Mouse (Mus musculus) skeletal muscle tissue, adult 2 months (tissue): Measurements from ENCODE around the gene Wiz.

Source experiments
- DNase-seq: peaks from one replicate; pipeline ENCODE4 v3.0.0-alpha.2; 2012; ENCODE audit warnings: low read depth, low spot score

Wiz gene

DNA sequence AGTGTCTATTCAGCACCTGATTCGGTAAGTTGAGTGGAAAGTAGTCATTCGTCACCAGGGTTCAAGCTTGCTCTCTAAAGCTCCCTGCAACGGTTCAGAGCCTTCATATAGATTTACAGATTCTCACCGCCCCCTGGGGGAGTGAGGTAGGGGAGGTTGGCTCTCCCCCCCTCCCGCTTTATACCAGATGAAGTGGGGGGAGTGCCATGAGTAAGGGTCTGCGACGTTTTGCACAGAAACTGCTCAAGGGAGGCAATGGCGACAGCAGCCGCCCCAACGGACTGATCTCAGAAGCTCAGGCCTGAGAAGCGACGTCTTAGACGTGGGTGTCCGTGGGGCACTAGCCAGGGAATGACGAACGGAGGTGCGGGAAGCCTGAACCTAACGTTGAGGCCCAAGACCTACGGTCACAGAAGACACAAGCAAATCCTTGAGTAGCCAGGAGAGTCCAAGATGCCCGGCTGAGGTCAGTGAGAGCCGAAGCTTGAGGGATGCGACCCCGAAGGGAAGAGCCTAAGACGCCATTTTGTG, 39.3 kb downstream of the Wiz start:
- DNase-seq = no peak

DNA sequence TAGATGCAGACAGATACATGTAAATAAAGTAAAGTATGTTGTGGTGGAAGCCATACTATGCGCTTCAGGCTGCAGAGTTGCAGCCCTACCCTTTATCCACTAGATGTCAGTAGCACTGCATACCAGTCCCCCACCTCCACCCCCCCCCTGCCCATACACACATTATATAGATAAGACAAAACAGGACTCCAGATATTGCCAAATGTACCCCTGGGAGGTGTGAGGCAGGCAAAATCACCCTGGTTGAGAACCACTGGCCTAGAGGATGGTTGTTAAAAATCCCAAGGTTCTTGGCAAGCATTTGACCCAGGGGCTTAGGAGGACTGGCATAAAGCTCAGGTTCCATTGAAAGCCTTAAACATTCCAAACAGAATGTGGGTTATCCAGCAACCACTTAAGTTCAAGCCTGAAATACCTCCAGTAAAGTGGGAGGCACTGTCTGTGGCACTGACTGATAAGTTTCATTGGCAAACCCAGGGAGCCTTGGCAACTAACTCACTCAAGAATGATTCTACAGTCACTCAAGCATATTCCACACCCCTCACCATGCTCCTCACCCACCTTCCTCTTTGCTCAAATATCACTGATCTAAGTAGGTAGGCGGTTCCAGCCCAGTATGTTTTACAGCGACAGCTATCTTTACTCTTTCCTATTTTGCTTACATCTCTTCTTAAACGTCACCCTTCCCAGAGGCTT, 40.1 kb downstream of the Wiz start:
- no peak for DNase-seq

DNA sequence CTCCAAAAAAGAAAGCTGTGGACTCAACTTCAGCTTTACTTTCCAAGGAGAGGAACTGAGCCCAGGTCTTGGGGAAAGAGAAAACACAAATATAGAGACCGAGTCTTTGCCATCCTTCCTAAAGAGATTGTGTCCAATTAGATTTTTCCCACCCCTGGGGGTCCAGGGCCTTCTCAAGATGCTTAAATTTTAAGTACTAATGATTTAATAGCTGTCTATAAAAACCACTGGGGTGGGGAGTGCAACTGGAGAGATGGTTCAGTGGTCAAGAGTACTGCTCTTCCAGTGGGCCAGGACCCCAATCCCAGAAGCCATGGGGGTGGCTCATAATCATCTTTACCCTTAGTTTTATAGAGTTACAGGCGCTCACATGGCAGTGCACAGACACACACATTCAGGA, 40.8 kb downstream of the Wiz start:
- no peak for DNase-seq

DNA sequence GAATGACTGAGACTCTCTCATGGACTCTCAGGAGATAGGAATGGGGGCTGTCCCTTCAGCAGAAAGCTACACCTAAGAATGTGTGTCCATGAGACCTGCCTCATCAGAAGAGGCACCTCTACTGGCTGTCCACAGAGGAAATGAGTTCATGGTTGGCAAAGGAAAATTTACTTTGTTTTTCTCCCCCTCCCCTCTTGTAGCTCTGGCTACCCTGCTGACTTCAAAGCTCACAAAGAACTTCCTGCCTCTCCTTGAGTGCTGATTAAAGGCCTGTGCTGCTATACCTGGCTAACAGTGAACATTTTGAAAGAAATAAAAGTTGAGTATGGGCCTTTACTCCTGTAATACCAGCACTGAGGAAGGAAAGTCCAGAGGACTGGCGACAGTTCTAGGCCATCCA, 48.1 kb downstream of the Wiz start:
- no peak for DNase-seq

DNA sequence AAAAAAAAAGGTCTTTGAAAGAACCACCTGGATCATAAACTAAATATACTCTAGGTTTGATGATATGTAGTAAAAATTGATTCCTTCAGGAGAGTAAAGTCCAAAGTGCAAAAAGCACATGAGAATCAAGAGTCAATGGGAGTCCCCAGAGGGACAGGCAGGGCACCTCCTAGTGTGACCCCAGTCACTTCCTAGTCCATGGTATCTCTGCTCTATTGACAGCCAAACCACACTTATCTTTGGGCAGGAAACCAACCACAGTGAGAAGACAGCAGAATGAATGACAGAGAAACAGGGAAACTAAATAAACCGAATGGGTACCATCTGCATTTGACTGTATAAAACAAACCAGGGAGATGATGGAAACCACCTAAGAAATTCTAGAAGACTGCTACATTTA, 49.1 kb downstream of the Wiz start:
- no peak for DNase-seq

DNA sequence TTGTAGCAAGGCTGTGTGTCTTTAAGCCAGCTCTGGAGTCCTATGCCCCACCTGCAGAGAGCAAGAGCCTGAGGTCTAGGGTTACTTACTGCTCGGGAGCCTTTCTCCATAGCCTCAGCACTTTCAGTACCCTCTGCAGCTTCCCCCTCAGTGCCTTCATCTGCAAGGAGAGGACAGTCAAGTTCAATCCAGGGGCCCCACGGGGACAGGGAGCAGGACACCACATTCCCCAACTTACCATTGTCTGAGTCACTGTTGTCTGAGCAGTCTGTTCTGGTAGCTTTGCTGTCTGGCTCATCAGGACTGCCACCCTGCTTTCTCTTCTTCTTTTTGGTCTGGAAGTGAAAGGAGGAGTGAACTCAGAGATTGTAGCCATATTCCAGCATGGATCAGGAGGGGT, 53.4 kb downstream of the Wiz start:
- DNase-seq = no peak

DNA sequence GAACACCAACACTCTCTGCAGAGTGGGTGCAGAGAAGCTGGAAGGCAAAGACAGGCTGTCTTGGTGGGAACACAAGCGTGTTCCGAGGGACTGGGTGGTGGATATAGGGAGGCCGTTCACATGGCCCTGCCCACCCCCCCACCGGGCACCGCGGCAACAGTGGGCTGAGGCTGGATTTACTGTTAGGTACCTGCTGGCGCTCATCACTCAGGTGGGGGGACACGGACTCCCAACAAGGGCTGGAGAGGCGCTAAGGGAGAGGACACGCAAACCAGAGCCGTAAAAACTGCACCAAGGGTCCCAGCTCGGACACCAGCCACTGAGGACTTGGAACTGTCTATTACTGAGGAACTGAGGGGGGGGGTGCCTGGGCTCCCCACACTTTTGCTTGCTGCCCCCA, 54.3 kb downstream of the Wiz start:
- DNase-seq = no peak

DNA sequence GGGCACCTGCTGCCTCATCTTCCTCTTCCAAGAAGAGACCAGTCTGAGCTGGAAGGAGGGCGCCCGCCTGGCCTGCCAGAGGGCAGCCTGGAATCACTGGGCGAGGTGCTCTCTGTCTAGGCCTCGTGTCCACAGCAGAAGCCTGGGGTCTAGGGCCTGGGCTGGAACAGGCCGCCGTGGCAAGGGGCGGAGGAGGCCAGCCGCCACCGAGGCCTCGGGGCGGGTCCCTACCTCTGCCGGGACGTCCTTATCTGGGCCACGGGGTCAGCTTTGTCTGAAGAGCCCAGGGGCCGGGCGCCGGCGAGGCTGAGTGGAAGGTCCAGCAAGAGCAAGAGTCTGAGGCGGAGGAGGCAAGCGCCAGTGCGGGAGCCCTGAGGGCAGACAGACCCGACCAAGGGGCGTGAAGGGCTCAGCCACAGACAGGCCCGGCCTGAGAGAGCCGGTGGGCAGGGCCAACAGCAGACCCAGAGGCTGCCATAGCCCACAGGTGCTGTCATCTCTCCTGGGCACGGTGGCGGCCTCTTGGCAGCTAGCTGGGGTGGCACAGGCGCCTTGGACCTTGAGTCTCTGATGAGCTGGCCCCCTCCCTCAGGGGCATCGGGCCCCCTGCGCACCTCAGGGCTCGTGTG, 55.5 kb downstream of the Wiz start:
- DNase-seq = no peak

DNA sequence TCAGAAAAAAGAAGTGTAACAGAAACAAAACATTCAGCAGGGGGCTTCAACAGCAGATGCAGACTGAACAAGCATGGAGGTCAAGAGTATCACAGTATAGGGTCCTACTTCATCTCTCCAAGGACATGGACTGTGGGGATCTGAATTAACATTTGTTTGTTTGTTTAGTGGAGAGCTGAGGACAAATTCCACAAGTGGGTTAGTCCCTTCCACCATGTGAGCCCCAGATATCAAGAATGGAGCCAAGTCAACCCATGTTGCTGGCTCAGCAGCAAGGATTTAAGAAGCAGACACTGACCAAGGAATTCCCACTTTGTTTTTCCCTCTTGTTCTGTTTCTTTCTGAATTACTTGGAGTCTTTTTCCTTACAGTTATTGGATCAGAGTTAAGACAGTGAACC, 61.7 kb downstream of the Wiz start:
- DNase-seq = no peak

DNA sequence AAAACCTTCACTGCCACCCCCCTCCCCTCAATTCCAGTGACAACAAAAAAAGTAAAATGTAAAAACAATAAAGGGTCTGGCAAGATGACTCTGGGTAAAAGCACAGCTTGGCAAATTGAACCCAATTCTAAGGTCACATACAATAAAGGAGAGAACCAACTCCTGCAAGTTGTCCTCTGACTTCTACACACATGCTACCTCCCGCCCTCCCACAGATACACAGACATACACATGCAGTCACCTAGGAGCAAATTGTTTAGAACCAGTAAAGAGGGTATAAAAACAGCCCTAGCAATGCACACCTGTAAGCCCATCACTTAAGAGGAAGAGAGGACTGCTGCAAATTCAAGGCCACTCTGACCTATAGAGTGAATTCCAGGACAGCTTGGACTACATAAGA, 66.4 kb downstream of the Wiz start:
- DNase-seq = no peak

DNA sequence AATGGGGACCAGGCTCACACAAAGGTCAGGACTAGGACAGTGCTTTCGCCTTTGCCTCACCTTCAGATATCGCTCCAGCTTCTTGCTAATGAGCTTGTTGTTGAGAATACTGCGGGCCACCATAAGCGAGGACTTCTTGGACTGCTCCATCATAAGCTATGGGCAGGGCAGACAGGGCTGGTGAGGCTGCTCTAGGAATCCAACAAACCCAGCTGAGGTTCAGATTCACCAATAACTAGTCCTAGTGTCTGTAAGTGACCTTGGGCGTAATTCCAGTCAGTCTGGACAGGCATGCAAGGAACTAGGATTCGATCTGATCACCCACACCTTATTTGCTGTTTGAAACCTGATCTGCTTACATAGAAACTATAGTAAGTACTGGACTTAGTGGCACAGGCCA, 67.4 kb downstream of the Wiz start:
- DNase-seq = no peak

DNA sequence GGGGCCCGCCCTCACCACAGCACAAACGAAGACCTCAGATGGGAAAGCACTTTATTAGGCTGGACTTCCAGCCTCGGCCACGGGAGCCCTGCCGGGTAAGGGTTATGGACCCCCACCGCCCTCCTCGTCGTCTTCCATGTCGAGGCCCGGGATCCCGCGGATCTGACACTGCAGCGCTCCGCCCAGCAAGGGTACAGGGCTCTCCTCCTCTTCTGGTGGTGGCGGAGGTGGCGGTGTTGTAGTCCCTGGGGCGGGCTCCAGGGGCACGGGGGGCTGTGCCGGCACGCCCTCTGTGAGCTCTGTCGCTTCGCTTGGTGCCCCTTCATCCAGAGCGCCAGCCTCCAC, 67.9 kb downstream of the Wiz start:
- DNase-seq = no peak

DNA sequence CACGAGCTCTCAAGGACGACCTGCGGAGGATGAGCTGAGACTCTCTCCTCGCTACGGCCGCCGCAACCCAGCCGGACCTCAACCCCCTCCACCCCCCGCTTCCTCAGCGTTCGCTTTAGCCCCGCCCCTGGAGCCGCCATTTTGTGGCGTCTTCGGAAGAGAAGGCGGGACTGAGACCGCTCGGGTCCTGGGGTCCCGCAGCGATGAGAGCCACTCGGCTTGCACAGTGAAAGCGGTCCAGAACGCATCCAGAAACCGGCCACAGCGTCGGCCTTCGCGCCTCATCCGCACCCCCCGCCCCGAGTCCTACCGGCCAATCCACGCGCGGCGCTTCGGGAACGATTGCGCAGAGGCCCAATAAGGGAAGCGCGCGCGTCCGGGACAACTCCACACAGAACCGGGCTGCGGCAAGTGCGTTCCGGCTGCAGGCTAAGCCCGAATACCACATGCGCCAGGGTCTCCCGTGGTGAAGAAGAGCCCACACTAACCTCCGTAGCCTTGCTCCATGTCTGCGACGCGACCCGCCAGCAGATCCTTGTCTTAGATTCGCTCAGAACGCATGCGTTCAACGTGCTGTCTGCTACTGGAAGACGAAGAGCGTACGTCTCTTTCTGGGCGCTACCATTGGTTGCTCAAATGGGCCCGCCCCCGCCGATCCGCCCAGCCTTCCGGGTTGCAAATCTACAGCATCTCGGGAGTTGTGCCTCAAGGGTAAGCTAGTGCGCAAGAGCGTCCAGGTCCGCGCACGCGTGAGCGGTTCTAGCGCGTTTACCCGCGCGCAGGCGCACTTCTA, 68.4 kb downstream of the Wiz start, which contains the start of gene Akap8:
TSS of gene Akap8 (minus strand) at position 642 of the 793 bp plus-strand sequence.
- peak; percentile 99 for DNase-seq

DNA sequence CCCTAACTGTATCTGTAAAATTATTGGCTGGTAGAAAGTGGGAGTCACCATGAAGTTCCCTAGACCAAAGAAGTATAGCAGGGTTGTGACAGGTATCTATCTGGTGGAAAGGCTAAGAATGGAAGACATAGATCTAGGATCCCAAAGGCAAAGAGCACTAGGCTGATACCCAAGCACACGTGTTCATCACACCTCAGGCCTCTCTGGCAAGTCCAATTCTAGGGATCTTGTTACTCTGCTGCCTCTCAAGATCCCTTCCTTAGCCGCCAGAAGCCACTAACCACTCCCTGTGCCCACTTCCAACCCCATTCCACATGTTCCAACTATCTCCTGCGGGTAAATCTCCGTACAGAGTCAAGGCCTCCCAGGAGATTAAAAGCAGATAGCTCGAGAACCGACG, 69.3 kb downstream of the Wiz start:
- peak; percentile 42 for DNase-seq

DNA sequence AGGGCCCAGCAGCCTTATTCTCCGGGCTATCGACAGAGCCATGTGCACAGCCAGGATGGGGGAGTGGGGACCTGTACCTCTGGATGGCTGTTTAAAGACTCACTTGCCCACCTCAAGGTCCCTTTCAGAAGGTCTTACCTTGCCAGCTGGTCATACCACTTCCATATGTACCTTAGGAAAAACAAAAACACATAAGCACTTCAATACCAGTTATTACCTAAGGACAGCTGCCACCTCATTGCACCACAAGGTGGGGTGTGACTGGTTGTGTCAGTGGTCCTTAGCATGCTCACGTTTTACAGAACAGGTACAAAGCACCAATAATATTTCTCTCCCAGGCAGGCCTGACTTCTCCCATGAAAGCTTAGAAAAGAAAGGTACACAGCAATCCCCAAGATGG, 71.5 kb downstream of the Wiz start:
- no peak for DNase-seq

DNA sequence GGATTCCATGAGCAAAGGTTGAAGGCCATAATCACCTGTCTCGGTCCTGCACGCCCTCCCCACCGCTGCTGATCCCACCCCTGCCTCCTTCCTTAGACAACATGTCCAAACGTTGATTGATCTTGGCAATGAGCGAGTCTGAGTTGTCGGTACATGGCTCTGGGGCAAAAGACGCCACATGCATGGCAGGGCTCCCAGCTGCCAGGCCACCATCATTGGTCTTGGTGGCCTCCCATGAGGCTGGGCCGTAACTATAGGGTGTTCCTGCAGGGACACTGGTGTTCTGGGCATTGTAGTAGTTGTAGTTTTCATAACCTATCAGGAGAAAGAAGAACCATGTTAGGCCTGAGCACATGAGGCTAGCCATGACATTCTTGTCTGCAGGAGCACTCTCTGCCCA, 72.2 kb downstream of the Wiz start:
- DNase-seq = no peak

DNA sequence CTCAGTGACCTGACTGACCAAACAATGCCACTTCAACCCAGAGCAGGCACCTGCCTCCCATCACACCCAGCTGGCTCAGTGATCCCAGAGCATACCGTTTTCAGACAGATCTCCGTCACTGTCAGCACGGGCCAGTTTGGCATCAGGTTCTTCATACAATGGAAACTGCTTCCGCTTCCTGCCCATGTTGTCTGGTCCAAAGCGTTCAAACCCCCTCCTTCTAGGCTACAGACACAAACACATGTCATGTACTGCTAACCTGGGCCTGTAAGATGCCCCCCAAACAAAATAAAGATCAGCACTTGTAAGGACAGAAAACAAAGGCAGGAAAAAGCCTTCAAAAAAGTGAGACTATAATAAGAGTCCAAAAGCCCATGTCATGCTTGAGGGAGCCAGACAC, 73.7 kb downstream of the Wiz start:
- no peak for DNase-seq

DNA sequence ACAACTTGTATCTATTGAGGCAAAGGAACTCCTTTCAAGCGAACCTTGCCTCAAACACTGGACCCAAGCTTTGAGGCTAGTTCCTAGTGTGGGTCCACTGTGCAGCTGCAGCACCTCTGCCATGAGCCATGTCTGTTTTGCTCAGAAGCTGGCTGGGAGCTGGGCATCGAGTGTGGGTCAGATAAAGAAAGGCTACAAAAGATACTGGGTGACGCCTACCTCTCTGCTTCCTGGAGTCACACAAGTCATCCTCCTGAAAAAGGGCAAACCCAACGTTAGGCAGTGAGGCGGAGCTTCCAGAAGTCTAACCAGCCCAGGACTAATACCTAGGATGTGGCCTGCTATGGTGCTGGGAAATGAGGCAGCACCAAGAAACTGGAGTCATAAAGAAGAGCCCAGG, 75.3 kb downstream of the Wiz start:
- DNase-seq = no peak

DNA sequence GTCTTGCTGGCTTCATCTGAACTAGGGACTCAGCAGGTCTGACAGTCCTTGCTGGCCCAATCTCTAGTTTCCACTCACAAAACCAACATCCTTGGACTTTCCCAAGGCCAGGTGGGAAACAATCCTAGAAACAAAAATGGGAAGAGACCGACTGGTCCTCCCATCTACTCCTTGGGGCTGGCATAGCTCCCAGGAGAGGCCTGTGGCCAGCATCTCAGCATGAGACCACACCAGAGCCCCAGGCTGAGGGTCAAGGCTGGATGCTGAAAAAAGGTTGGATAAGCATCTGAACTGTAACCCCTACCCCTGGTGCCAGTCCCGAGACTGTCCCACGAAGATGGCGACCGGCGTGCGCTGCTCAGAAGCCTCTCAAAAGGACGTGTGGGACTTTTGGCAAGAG, 76.4 kb downstream of the Wiz start:
- DNase-seq = no peak

DNA sequence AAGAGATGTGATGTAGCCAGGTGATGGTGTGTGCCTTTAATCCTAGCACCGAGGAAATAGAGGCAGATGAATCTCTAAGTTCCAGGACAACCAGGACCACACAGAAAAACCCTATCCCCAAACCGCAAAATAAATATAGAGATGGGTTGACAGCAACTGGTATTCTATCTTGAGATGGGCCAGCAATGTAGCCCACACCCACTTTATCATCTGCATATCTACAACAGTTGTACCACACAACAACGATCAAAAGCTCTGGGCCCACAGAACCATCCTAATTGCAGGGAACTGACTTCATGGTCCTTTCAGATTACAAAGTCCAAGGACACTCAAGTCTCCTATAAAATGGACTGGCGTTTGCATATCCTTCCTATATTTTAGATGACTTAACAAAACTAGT, 81.3 kb downstream of the Wiz start:
- DNase-seq = no peak
